Mouse (Mus musculus): ENCODE measurements around the gene 4933427D14Rik.

4933427D14Rik gene

DNA sequence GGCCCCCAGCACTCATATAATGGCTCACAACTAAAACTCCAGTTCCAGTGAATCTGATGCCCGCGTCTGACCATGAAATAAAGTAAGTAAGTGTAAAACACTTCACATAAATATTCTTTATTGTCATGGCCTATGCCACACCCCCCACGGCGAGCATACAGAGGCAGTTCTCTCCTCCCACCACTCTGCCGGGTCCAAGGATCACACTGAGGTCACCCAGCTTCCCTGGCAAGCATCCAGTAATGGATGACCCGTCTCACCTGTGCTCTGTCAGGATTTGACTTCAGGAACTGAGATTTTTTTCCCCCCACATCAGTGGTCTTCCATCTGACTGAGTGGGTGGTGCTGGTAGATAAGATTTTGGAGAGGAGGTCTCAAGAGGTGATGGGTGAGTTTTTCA, 67.1 kb downstream of the 4933427D14Rik start:
- no peak for DNase-seq (ENCODE audit: low spot score)

GRCm38 (mm10) chr11:72136231-72136982, 70.9 kb downstream of the 4933427D14Rik start:
- DNase-seq (ENCODE audit: low spot score), result no peak

- no peak for DNase-seq (ENCODE audit: low spot score)
These were observed 71.7 kb downstream of the 4933427D14Rik start, which contains the start of gene Pitpnm3 for GRCm38 (mm10) chr11:72135383-72136158. Gene Pitpnm3 (minus strand): TSS chr11:72135778.

DNA sequence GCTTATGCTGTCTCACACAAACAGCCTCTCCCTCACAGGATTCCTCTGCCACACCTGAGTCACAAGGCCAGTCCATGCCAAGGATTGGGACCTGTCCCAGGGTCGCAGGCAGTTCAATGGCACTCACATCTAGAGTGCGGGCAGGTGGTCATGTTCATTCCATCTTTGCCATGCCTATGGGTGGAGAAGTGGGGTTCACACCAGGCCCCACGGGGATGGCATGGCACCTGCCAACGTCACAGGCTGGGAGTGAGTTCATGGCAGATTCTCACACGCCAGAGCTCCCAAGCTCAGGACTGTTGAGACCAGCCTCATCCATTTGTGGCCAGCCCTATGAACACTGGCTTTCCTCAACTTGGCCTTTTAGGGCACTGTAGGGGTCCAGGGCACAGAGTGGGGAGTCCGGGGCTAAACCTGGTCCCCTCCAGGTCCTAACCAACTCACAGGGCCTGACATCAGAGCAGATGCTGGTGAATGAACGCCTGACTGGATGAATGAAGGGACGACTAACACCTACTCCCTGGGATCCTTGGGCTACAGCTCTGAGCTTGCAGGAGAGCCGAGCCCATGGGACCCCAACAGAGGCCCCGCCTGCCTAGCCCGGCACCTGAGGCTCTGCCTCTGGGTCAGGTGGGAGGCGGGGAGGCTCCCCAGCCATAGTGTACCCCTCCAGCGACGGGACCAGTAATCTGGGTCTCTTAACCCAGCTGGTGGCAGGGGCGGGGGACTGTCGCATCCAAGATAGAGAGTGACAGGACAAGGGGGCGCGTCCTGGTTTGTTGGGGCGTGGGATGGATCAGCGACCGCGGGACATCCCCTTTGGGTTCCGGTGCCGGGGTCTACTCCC, 72.5 kb downstream of the 4933427D14Rik start:
- no peak for DNase-seq (ENCODE audit: low spot score)

GRCm38 (mm10) chr11:72133075-72133474, 74.2 kb downstream of the 4933427D14Rik start:
- DNase-seq (ENCODE audit: low spot score), result no peak

GRCm38 (mm10) chr11:72132266-72132665, 75.0 kb downstream of the 4933427D14Rik start:
- DNase-seq (ENCODE audit: low spot score), result no peak

DNA sequence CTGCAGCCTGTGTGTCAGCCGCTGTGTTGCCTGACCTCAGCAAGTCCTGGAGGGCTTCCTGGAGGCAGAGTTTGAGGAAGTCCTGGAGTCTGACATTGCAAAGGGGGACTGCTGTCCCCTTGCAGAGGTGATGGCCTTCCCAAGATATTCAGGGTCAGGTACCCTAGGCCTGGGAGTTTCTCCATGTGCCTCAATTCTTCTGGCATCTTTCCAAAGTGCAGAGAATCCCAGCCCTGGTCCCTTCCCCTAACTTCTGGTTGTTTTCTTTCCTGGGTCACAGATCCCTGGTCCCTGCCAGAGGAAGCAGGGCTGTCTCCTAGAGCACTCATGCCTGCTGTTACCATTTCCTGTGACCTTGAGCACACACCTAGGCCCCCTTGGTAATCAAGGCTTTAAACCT, 75.6 kb downstream of the 4933427D14Rik start:
- no peak for DNase-seq (ENCODE audit: low spot score)

DNA sequence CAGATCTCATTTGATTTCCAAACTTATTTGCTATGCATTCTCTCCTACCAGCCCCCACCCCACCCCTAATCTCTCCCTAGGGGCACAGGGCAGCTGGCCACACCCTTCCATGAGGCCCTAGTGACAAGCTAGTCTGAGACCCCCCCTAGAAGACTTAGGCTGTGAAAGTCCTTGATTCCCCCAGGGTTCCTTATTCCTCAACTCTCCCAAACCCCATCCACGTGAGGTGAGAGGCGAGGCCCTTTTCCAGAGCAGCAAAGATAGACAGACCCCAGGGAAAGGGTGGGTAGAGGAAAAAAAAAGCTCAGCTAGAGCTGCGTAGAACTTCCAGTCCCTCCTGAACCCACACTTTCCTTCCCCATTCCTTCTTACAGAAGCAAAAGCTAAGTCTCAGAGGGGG, 76.4 kb downstream of the 4933427D14Rik start:
- no peak for DNase-seq (ENCODE audit: low spot score)

DNA sequence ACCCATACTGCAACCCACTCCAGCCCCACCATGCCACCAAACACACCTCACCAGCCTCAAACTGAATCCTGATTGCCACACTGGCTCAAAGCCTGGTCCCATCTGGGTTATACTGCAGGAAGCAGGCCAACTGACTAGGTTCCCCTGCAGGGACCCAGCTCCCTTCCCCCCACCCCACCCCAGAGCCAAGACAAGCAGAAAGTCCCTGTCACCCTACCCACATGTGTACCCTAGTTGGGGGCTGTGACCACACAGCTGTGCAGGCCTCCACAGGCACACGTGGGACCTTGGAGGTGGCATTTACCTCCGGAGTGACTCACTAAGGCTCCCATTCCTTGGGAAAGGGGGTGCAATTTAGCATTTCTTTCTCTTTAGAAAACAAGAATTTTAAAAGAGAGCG, 76.8 kb downstream of the 4933427D14Rik start:
- DNase-seq (ENCODE audit: low spot score), result no peak

DNA sequence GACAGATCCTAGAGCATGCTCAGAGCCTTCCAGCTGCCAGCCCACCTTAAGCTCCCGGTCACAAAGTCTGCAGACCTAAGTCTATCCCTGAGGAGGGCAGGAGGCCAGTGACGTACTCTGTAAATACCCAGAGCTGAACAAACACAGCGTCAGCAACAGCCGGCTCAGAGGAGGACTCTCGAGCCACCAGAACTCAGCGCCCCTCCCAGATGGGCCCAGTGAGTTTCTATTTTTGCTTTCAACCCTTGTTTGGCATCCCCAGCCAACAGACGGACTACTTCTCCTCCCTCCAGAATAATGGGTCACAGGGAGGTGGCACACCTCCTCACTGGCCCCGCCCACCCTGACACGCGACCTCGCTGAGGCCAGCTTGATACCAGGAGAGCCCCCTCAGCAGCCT, 77.2 kb downstream of the 4933427D14Rik start:
- DNase-seq (ENCODE audit: low spot score), result no peak

DNA sequence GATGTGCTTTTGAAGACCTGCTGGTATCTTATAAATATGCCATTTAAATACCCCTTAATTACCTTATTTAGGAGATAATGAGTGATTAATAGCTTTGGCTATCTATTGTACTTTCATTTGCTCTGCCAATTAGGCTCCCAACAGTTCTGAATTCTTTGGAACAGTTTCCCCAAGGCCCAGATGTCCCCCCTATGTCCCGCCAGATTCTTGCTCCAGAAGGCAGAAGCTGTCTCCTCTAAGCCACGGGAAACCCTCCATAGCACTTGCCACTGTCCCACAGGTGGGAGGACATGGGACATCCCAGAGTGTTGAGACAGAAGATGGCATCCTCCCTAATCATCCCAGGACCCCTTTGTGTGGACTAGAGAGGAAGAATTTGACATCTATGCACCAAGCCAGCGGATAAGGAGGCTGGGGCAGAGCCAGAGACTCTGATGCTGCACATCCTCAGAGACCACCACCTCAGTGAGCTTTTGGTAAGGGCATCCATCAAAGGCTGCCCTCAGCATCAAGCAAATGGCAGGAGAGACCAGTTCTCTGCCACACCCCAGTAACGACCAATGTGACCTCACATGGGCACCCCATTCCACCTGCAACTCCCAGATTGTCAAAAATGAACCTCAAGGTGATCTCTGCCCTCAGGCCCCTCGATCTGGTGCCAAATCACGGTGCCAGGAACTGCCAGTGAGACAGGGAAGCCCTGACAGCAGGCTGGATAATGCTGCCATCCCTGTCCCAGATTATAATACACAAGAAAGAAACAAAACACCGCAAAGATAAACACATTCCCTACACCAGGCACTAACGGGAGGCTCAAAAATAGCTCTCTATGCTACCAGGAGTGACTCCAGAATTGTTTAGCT, 78.0 kb downstream of the 4933427D14Rik start:
- DNase-seq (ENCODE audit: low spot score), result no peak

DNA sequence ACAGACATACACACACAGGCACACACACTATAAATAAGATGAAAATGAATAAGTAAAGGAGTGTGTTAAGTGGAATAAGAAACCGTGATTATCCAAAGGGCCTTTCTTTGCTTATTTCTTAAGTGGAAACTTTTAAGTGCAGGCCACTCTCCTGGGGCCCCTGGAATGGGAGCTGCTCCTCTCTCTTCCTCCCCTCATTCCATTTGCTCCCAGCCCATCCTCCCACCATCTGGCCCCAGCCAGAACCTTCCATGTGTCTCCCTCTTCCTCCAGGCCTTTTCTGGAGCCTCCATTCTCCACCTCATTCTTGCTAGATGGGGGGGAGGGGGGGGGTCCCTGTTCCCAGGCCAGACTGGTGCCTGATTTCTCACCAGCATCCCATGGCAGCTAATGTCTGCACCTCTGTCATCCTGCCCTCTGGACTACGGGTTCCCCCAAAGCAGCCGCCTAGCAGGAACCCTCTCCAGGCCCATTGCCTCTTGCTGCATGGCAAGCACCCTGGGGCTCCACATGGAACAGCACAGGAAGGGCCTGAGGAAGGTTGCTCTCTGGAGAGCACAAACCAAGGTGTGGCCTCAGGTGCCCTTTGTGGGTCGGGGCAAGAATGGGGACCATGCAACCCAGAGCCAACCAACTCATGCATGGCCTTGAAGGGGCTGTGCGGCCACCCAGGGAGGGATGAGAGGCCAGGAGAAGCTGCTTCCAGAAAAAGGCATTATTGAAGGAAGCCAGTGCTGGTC, 79.6 kb downstream of the 4933427D14Rik start:
- DNase-seq (ENCODE audit: low spot score), result no peak

DNA sequence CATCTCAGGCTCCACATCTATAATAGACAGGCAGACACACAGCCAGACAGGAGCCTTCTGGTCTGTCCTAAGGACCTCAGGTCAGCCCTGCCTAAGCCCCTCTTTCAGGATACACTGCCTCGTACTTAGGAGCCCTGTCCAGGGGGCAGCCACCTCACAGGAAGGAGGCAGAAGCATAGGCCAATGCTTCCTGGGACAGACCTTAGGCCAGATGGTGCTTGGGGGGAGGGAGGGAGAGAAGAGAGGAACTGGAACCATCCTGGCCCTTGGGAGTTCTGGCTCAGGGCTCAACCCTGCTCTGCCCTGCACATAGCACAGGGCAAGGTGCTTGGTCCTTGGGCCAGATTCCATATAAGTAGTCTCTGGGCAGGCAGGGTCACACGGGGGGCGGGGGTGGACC, 81.5 kb downstream of the 4933427D14Rik start:
- DNase-seq (ENCODE audit: low spot score), result no peak

DNA sequence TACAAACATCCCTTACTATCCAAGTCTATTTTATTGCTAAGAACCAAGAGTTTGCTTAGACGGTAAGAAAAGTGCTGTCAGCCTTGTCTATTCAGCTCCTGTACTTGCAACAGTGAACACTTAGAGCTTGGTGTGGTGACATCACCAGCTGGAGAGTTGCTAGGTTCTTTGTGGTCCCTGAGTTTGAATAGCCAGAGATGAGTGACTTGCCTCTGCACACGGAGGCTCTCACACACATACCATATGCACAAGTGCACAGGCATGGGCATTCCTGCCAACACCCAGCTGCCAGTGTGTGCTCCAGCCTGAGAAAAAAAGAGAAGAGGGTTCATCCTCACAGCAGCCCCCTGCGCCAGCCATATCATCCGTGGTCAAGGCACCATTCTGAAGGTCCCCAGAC, 83.7 kb downstream of the 4933427D14Rik start:
- DNase-seq (ENCODE audit: low spot score), result no peak

DNA sequence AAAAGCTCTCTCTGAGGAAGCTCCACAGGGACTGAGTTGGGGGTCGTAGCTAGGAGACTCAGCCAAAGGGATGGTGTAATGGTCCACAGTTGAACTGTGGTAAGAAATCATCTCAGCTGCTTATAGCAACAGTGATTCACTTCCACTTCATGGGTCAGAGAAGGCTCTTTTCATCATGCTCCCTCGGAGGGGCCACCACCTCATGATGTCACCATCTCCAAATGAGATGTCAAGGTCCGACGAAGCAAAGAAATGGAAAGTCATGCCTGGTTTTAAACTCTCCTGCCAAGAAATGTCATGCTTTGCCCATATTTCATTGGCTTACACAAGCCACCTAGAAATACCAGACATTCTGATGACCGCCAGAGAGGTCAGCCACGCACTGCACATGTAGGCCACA, 86.9 kb downstream of the 4933427D14Rik start:
- no peak for DNase-seq (ENCODE audit: low spot score)

- DNase-seq (ENCODE audit: low spot score), result no peak
These were observed 88.6 kb downstream of the 4933427D14Rik start for GRCm38 (mm10) chr11:72118630-72119029.

GRCm38 (mm10) chr11:72113296-72113695, 94.0 kb downstream of the 4933427D14Rik start:
- no peak for DNase-seq (ENCODE audit: low spot score)

DNA sequence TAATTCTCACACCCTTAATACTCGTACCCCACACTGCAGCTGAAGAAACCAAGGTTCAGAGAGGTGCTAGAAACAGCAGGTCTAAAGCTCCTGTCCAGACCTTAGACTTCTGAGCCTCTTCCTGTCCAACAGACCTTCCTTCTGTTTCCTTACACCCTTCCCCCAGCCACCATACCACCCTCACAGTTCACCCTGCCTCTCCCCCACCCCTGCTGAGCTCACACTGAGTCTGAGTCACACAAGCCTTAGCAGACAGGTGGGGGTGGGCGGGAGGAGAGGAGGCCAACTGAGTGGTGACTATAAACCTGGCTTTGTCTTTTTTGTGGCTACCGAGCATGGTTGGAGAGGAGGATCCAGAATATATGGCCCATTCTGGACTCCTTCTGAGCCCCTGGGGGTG, 96.5 kb downstream of the 4933427D14Rik start:
- DNase-seq (ENCODE audit: low spot score), result no peak

DNA sequence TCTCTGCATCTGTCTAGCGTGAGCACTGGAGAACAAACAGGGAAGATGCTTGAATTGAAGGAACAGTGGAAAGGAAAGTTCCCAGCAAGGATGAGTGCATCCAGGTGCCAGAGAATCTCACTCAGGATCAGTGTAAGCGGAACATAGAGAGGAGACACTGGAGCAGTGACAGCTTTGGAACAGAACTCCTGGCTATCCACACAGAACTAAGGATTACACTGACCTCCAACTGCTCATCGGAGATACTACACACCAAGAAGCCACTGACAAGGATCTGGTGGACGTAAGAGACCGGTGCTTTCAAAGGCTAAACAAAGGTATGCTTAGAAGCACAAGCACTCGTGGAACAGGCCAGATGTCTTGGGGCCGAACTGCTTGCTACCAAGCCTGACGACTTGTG, 103.0 kb downstream of the 4933427D14Rik start:
- DNase-seq (ENCODE audit: low spot score), result no peak
